Mouse (Mus musculus) kidney, postnatal 36 days (tissue): ENCODE measurements around the gene Sectm1a.
"Not testable (repeated sequence)": the region's sequence is repeated elsewhere in the genome, so short reads cannot be mapped to it uniquely, and the experiment has no call there.

Source experiments
- DNase-seq, 2 experiments: peaks; one replicate each; pipeline ENCODE4 v3.0.0; 2021 to 2022; ENCODE audit warnings: mixed read lengths in 2 of 2

Gene Sectm1a

DNA sequence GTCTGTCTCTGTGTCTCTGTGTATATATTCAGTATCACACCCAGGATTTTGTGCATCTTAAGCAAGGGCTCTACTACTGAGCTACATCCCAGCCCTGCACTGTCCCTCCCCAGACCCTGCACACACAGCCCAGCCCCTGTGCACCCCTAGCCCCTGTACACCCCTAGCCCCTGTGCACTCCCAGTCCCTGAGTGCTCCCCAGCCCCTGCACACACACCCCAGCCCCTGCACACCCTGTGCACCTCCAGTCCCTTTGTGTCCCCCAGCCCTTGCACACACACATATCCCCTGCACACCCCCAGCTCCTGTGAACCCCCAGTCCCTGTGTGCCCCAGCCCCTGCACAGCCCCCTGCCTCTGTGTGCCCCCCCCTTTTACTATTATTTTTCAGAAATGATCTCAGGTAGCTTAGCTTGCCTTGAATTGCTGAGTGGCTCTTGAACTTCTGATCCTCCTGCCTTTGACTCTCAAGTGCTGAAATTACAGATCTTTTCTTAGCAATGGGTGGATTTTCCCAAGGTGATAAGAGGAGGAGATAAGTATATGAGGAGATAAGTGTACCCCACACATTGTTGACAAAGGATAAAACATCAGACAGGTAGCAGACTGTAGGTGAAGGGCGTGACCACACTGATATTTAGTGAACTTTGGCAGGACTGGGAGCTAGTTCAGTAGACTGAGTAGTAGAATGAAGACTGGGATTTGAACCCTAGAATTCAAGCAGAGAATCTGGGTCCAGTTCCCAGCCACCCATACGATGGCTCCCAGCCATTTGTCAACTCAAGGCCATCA is 8.9 kb upstream of the Sectm1a start:
- no peak for DNase-seq

- DNase-seq, result no peak
Measured at GRCm38 (mm10) chr11:121088997-121089396, 8.0 kb upstream of the Sectm1a start.

GRCm38 (mm10) chr11:121086296-121086695 is 5.3 kb upstream of the Sectm1a start:
- peak; percentile 35 to 58 for DNase-seq

DNA sequence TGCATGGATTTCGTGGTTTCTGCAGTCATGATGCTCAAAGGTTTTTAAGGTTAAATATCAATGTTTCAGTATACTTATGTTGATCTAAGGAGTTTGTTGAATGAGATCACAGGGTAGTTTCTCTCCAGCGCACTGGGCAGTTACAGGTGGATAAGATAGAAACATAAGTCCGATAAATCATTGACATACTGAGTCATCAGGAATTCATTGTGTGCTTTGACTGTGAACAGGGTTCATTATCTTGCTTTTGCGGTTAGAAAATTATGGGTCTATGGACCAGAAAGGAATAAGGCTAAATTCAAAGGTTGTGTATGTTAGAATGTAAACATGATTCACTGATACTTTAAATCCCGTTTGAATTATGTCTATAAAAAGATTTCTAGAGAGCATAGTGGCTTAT is 4.2 kb upstream of the Sectm1a start:
- DNase-seq, result peak in 1 of 2 experiments; percentile 43

GRCm38 (mm10) chr11:121082857-121083500 is 2.0 kb upstream of the Sectm1a start:
- DNase-seq, result peak in 1 of 2 experiments; percentile 33

DNA sequence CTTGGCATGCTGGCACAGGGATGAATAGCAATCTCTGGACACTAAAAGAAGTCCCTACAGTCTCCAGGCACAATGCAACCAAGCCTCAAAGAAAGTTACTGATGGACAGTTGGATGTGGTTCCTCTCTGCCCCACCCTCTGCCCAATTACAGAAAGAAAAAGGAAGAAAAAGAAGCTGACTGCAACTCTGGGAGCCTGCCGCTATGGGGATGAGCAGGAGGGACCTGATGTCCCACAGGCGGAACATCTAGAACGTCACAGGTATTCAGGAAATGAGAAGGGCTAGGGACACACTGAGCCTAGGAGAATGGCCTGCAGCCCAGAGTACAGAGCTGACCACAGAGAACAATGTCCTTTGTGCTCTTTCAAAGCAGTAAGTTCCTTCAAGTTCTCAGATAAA is 1.2 kb upstream of the Sectm1a start:
- no peak for DNase-seq

DNA sequence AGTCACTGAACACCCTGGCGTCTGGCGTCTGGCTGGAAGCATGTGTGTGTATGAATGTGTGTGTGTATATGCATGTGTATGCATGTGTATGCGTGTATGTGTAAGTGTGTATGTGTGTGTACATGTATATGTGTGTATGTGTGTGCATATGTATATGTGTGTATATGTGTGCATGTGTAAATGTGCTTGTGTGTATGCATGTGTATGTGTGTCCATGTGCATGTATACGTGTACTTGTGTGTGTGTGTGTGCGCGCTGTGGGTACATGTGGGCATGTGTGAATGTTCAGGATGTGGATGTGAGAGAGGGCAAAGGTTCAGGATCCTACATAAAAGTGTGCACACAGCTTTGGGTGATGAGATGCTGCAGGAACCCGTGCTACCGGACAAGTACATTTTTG is 690 bp downstream of the Sectm1a start:
- DNase-seq, result no peak

GRCm38 (mm10) chr11:121075655-121076054 is 5.4 kb downstream of the Sectm1a start:
- no peak for DNase-seq

- not testable (repeated sequence) for DNase-seq
Measured at GRCm38 (mm10) chr11:121069662-121070061, 11.4 kb downstream of the Sectm1a start.

- DNase-seq, result peak; percentile 46 to 56
Measured at GRCm38 (mm10) chr11:121067895-121068294, 13.1 kb downstream of the Sectm1a start.

DNA sequence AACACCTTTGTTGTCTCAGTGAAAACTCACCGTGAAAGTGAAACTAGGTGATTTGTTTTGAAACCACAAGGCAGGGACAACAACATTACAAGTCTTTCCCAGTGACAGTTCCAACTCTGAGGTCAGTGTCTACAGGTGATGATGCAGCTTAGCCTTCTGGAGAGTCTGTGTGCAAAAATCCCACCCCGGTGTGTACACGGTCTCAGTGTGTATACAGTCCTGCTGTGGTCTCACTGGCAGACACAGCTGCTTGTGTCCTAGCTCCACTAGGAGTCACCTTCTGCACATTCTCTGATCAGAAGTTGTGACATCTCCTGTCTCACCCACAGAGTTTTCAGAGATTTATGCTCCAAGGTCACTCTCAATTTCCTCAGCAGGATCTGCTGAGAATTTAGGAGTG is 16.8 kb downstream of the Sectm1a start:
- DNase-seq, result peak; percentile 37 to 53

DNA sequence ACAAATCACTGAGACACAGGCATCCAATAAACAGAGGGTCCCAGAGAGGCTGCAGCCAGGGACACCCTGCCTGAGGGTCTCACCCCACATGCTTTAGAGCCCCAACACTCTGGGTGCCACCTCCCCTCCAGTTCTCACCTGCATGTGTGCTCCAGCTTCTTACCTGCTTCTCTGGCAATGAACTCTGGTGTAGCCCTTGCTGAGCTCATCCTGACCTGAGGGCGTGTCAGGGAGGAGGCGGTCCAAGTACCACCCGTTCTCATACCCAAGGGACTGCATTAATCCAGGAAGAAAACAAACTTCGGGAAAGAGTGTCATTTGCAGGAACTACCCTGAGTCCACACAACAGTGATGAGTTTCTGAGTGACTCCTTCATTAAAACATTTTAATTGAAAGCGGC is 17.6 kb downstream of the Sectm1a start, which contains the start of gene Sectm1b:
Sectm1b (minus strand) TSS at position 191 of the 400 bp plus-strand sequence.
- DNase-seq, result peak; percentile 65 to 66

DNA sequence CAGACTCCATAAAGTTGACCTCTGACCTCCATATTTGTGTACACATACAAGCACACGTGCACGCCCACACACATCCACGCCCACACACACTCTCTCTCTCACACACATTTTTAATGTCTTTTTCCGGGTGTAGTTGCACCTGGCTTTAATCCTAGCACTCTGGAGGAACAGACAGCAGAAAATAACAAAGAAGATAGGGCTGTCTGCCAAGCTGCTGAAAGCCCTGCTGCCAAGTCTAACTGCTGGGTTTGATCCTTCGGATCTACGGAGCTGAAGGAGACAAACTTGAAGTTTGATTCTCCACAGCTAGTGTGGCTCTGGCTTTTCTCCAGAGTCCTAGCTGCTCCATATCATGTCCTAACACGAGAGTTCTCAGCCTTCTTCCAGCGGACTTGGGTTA is 19.4 kb downstream of the Sectm1a start:
- peak in 1 of 2 experiments; percentile 34 for DNase-seq

- not testable (repeated sequence) for DNase-seq
Measured at GRCm38 (mm10) chr11:121060401-121061067, 20.5 kb downstream of the Sectm1a start.

GRCm38 (mm10) chr11:121059471-121059870 is 21.5 kb downstream of the Sectm1a start:
- no peak for DNase-seq

GRCm38 (mm10) chr11:121058956-121059355 is 22.1 kb downstream of the Sectm1a start:
- peak; percentile 78 to 79 for DNase-seq

- peak; percentile 84 to 94 for DNase-seq
Measured at GRCm38 (mm10) chr11:121058122-121058521, 22.9 kb downstream of the Sectm1a start.

- DNase-seq, result peak; percentile 76 to 85
Measured at GRCm38 (mm10) chr11:121056536-121057236, 24.3 kb downstream of the Sectm1a start.

DNA sequence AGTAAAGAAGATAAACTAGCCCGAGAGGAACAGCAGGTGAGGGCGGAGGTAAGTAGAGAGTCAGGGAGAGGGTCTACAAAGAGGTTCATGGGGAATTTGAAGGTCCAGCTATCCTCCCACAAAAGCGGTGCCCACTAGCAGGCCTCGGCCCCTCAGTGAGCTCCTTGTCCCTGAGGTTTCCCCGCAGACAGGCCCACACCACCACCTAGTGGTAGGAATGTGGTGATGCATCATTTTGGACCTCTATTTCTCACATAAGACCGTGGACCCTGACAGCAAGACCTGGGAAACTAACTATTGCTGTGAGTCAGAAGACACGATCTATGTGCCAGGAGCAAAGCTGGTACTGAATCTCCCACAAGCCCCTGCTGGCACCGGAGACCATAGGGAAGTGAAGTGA is 27.5 kb downstream of the Sectm1a start:
- DNase-seq, result peak; percentile 86 to 92

- peak; percentile 73 to 82 for DNase-seq
Measured at GRCm38 (mm10) chr11:121052387-121052786, 28.6 kb downstream of the Sectm1a start.

DNA sequence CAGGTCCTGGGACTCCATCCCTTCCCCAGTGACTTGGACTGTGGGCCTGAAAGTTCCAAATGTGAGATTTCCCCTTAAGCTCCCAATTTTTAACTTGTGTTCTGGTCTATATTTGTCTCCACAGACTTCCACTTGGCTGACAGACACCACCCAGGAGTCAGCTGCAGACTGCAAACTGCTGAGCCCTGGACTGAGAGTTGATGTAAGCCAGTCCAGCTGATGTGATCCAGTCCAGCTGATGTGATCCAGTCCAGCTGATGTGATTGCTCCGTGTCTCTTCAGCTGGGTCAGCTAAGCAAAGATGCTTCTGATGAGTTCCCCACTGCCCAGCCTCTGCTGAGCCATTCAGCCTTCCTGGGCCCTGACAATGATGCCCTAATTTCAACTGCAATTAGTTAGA is 29.2 kb downstream of the Sectm1a start:
- no peak for DNase-seq

DNA sequence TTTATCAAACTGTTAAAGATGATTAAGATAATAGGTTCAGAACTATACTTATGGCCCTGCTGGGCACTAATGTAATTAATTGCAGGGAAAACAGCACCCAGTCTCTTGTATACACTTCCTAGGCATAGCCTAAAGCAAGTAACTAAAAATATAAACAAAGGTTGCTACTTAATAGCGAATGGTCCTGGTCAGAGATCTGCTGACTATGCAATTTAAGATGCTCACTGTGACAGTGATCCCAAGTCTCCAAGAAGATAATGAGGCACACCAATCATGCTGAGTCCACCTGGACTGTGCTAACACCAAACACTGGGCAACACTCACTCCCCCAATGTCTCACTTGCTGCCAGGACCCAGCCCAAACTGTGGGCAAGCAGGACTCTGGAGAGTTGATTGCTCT is 31.2 kb downstream of the Sectm1a start:
- no peak for DNase-seq
